Mouse (Mus musculus) neural tube, embryonic 14.5 days (tissue): ENCODE measurements at regions not wholly inside any gene's neighbourhood (a gene's known extent, or its start where the extent isn't known, plus 50 kb on each side); places are given as distances from the start of the nearest gene placed in this dataset.

Source experiments
- ATAC-seq: fragments of 200-750 bp; cut with Nextera tagmentation; 2 replicates; pipeline ENCODE4 v1.8.0; 2017; ENCODE audit warnings: low read depth, mild to moderate bottlenecking, moderate TSS enrichment, moderate library complexity
- H3K27ac ChIP-seq: fragments of 300-500 bp; sonication (generic); 2 replicates; pipeline ENCODE4 v1.5.1; 2014; ENCODE audit warnings: low read depth, mild to moderate bottlenecking, control low read depth, low read length, moderate library complexity, mixed read lengths
- H3K27me3 ChIP-seq: fragments of 300-500 bp; sonication (generic); 2 replicates; pipeline ENCODE4 v1.6.1; 2014; ENCODE audit warnings: low read length; ENCODE audit not compliant: control insufficient read depth, insufficient read depth
- H3K36me3 ChIP-seq: fragments of 300-500 bp; sonication (generic); 2 replicates; pipeline ENCODE4 v1.6.1; 2014; ENCODE audit warnings: low read length, mixed read lengths; ENCODE audit not compliant: control insufficient read depth, insufficient read depth
- H3K4me1 ChIP-seq: fragments of 300-500 bp; sonication (generic); 2 replicates; pipeline ENCODE4 v1.6.1; 2014; ENCODE audit warnings: low read length; ENCODE audit not compliant: control insufficient read depth, insufficient read depth
- H3K4me2 ChIP-seq: fragments of 300-500 bp; sonication (generic); 2 replicates; pipeline ENCODE4 v1.6.1; 2014; ENCODE audit warnings: mild to moderate bottlenecking, low read depth, low read length, control low read depth
- H3K4me3 ChIP-seq: fragments of 300-500 bp; sonication (generic); 2 replicates; pipeline ENCODE4 v1.5.1; 2014; ENCODE audit warnings: low read depth, low read length, control low read depth, mixed read lengths
- H3K9ac ChIP-seq: fragments of 300-500 bp; sonication (generic); replicated peaks from 2 replicates; pipeline ENCODE4 v1.6.1; 2014; ENCODE audit warnings: low read depth, mild to moderate bottlenecking, control low read depth, low read length, mixed read lengths
- H3K9me3 ChIP-seq: fragments of 300-500 bp; sonication (generic); 2 replicates; pipeline ENCODE4 v1.6.1; 2016; ENCODE audit warnings: low read length; ENCODE audit not compliant: control insufficient read depth
- WGBS: fragments of 180-500 bp; shearing (Covaris S2); extraction: QIAGEN DNeasy Blood & Tissue Kit; methylation state at CpG from one replicate; pipeline ENCODE4 v1.1.7; 2014; 5-methylcytosine and 5-hydroxymethylcytosine counted together

DNA sequence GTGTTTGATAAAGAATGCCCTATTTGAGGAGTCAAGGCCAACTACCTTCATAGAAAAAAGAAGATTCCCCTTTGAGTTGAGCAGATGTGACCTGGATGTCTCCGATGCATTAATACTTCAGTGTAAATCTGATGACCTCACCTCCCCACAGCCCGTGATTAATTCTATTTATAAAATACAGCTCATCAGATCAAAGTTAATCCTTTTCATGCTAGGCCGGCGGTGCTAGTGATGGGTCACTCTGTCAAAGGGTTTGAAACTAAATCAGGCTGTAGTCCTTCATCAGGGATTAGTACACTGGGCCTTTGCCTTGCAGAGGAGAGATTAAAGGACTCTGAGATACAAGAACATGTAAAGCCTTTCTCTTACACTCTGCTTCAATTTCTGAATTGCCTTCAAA is 556.3 kb downstream of the Rps29 start:
- 0 out of 2 replicates have a peak, but pooled peaks cover 7% of the 10 kb centered on the region for H3K4me1 ChIP-seq
- H3K4me2 ChIP-seq: no peak overlapping the region
- H3K27me3 ChIP-seq: no peaks in the 10 kb centered on the region
- no peak overlapping the region for H3K4me3 ChIP-seq
- ATAC-seq: no peak
- 82% methylated on average over 4 of the region's 4 CpGs for WGBS
- H3K9me3 ChIP-seq: no peaks in the 10 kb centered on the region
- no peaks in the 10 kb centered on the region for H3K36me3 ChIP-seq
- H3K27ac ChIP-seq: no peak overlapping the region
- no peak overlapping the region for H3K9ac ChIP-seq

GRCm38 (mm10) chr12:68601366-68601765 is 557.6 kb downstream of the Rps29 start:
- no peaks in the 10 kb centered on the region for H3K36me3 ChIP-seq
- ATAC-seq: no peak

GRCm38 (mm10) chr12:68599681-68600596 is 559.0 kb downstream of the Rps29 start:
- H3K9ac ChIP-seq: no peak overlapping the region
- H3K27me3 ChIP-seq: no peaks in the 10 kb centered on the region
- H3K4me2 ChIP-seq: no peak overlapping the region
- H3K9me3 ChIP-seq: no peaks in the 10 kb centered on the region
- no peak overlapping the region for H3K27ac ChIP-seq
- no peaks in the 10 kb centered on the region for H3K36me3 ChIP-seq
- H3K4me1 ChIP-seq: 0 out of 2 replicates have a peak, but pooled peaks cover 7% of the 10 kb centered on the region
- H3K4me3 ChIP-seq: no peak overlapping the region
- 0 out of 2 replicates have a peak, but pooled peaks have one; percentile 34 for ATAC-seq
- WGBS: 47% methylated on average over 7 of the region's 7 CpGs

More at GRCm38 (mm10) chr12:68601366-68601765, 557.6 kb downstream of the Rps29 start:
- H3K9ac ChIP-seq: no peak overlapping the region
- H3K4me3 ChIP-seq: no peak overlapping the region
- H3K27me3 ChIP-seq: no peaks in the 10 kb centered on the region
- 0 out of 2 replicates have a peak, but pooled peaks cover 7% of the 10 kb centered on the region for H3K4me1 ChIP-seq
- H3K9me3 ChIP-seq: no peaks in the 10 kb centered on the region
- H3K27ac ChIP-seq: no peak overlapping the region
- H3K4me2 ChIP-seq: no peak overlapping the region

GRCm38 (mm10) chr12:68599016-68599616 is 559.9 kb downstream of the Rps29 start:
- Histone ChIP-seq H3K9ac (no peak overlapping the region), H3K9me3 (no peaks in the 10 kb centered on the region), H3K27me3 (no peaks in the 10 kb centered on the region), H3K27ac (no peak overlapping the region), H3K4me2 (no peak overlapping the region), H3K4me3 (no peak overlapping the region), H3K4me1 (0 out of 2 replicates have a peak, but pooled peaks cover 7% of the 10 kb centered on the region), H3K36me3 (no peaks in the 10 kb centered on the region)
- no peak for ATAC-seq
- WGBS: 59% methylated on average over 8 of the region's 8 CpGs

GRCm38 (mm10) chr12:68585524-68585872 is 573.5 kb downstream of the Rps29 start:
- H3K4me1 ChIP-seq: peaks cover 8% of the 10 kb centered on the region; the same call in 1 of the 2 replicates
- 24% methylated on average over 3 of the region's 3 CpGs for WGBS
- H3K4me3 ChIP-seq: no peak overlapping the region
- H3K9me3 ChIP-seq: no peaks in the 10 kb centered on the region
- H3K9ac ChIP-seq: no peak overlapping the region
- no peaks in the 10 kb centered on the region for H3K27me3 ChIP-seq
- ATAC-seq: peak; percentile 63; the same call in 1 of the 2 replicates
- H3K36me3 ChIP-seq: no peaks in the 10 kb centered on the region
- H3K27ac ChIP-seq: no peak overlapping the region
- H3K4me2 ChIP-seq: no peak overlapping the region

DNA sequence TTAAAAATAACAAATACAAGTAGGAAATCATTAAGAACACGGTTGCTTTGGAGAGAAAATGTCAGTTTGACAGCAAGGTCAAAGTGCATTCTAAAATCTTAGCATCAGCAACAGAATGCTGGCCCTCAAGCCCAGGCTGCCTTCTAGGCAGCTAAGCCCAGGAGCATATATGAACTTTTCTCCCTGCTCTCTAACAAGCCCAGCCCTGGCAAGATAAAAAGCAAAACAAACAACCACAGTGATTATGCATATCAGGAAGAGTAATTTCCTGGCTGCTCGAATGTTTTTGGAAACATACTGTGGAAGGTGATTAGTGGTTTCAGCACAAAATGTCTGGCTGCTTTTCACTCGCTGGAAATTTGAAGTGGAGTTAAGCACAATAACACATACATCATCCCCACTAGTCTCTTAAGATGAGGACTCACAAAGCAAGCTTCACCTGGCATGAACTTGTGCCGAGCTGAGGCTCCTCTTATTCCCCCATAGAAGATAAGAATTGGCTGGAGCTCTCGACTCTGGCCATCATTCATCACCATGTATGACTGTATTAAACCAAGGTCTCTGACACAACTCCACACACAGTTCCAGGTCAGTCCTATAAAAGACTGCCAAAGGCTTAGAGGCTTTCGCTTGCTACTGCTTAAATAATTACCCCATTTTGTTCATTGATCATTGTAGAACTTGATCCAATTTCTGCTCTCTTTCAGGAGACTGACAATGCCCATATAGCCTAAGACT is 574.0 kb downstream of the Rps29 start:
- Histone ChIP-seq H3K9ac (no peak overlapping the region), H3K9me3 (no peaks in the 10 kb centered on the region), H3K4me1 (peaks cover 8% of the 10 kb centered on the region; the same call in 1 of the 2 replicates), H3K4me2 (no peak overlapping the region), H3K27me3 (no peaks in the 10 kb centered on the region), H3K27ac (no peak overlapping the region; the same call in 1 of the 2 replicates), H3K36me3 (no peaks in the 10 kb centered on the region), H3K4me3 (no peak overlapping the region)
- WGBS: 49% methylated on average over 6 of the region's 6 CpGs
- ATAC-seq: peak; percentile 41; the same call in 1 of the 2 replicates

DNA sequence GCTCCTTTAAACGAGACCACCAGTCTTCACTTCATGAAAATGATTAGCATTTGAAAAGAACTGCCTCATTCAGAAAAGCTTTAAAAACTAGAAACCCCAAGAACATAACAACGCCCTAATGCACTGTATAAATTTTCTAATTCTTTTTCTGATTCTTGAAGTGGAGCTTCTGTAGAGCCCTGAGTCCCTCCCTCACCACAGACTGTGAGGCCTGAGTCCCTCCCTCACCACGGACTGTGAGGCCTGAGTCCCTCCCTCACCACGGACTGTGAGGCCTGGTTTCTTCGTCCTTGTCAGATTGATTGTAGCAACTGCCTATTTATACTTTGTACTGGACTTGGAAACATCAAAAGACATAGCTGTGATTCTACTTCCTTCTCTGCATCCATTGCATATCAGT is 579.1 kb downstream of the Rps29 start:
- Histone ChIP-seq H3K36me3 (no peaks in the 10 kb centered on the region), H3K9ac (no peak overlapping the region)
- 27% methylated on average over 5 of the region's 5 CpGs for WGBS

GRCm38 (mm10) chr12:68577453-68577852 is 581.5 kb downstream of the Rps29 start:
- H3K4me3 ChIP-seq: no peak overlapping the region
- H3K27me3 ChIP-seq: no peaks in the 10 kb centered on the region
- H3K9ac ChIP-seq: no peak overlapping the region
- no peaks in the 10 kb centered on the region for H3K36me3 ChIP-seq
- 45% methylated on average over 6 of the region's 6 CpGs for WGBS
- no peaks in the 10 kb centered on the region for H3K4me1 ChIP-seq
- no peak overlapping the region for H3K4me2 ChIP-seq
- H3K27ac ChIP-seq: no peak overlapping the region
- no peaks in the 10 kb centered on the region for H3K9me3 ChIP-seq
- peak; percentile 60; the same call in 1 of the 2 replicates for ATAC-seq

More for the DNA sequence above, 579.1 kb downstream of the Rps29 start:
- no peak overlapping the region for H3K4me3 ChIP-seq
- no peaks in the 10 kb centered on the region for H3K27me3 ChIP-seq
- H3K27ac ChIP-seq: no peak overlapping the region
- H3K9me3 ChIP-seq: no peaks in the 10 kb centered on the region
- no peak for ATAC-seq
- no peak overlapping the region for H3K4me2 ChIP-seq
- peaks cover 3% of the 10 kb centered on the region; the same call in 1 of the 2 replicates for H3K4me1 ChIP-seq
